Mouse (Mus musculus) heart, postnatal 36 days (tissue): ENCODE results near the gene Pmel. TPM values are rescaled to one million over a fixed set of nuclear protein-coding genes. Genes with fewer than 3 reads are reported as not detected.
"Not testable (repeated sequence)": the region's sequence is repeated elsewhere in the genome, so short reads cannot be mapped to it uniquely, and the experiment has no call there.

ENCODE experiments used
- DNase-seq, 2 experiments: peaks; one replicate each; pipeline ENCODE4 v3.0.0; 2021 to 2022
- intact Hi-C: fragments of 180-260 bp; cut with DNase I; formaldehyde crosslinking; loops from one replicate; pipeline ENCODE4 v1.15.1; 2025
- total RNA-seq, 2 experiments: library from RNA; stranded (reverse); gene quantifications; 2 replicates each; pipeline ENCODE4 v1.2.3; 2021

The Pmel gene
- total RNA-seq, 2 experiments from 2014 or later: 0.46 to 0.50 TPM

DNA sequence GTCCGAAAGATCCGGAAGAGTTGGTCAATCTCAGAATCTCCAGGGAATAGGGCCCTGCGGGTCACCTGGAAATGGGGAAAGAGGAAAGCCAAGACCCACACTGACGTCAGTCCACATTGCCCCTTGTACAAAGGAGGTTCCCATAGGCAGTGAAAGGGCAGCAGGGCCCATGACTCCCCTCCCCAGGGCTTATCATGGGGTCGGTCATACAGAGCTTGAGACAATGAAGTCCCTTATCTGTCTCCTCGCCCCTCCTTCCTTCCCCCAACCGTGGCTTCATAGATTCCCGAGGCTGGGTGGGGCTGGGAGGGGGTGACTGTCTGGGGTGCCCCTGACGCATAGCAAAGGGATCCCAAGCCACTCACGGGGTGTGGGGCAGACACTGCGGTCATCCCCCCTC is 4.4 kb upstream of the Pmel start:
- intact Hi-C loops: no loop called here

DNA sequence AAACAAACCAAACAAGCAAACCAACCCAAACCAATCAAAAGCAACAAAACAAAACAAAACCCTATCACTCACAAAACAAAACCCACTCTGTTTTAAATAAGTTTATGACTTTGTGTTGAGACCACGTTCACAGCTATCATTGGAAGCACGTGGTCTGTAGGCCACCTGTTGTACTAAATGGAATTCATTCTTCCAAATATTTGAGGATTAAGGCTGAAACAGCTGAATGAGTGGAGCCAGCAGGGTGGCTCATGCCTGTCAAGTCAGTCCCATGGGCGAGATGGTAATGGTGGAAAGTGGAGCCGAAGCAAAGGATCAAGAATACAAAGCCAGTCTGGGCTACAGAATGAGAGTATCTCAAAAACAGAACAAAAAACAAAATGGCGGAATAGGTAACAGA is 3.3 kb upstream of the Pmel start:
- no peak for DNase-seq
- intact Hi-C loops: no loop called here

More for the DNA sequence above, 4.4 kb upstream of the Pmel start:
- DNase-seq: no peak

DNA sequence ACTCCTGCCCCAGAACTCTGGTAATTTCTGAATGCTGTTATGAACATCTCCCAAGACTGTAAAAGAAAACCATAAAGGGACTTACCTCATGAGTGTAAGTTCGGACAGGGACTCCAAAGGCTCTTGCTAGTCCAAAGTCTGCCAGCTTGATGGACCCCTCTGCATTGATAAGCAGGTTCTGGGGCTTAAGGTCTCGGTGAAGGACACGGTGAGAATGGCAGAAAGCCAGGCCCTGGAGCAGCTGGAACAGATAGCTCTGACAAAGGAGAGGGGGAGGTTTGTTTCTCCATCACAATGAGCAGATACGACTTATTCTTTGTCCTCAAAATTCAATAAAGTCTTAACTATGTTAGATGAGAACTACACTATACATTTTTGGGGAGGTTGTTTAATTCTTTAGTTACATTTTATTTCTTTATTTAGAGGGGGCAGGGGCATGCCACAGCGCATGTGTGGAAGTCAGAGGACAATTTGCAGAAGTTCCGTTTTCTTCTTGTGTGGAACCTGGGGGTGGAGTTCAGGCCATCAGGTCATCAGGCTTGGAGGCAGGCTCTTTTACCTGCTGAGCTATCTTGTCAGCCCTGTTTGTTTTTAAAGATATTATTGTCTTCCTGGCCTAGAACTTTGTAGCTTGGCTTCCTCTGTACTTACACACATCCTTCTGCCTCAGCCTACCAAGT is 1.5 kb upstream of the Pmel start:
- intact Hi-C loops: no loop called here
- no peak for DNase-seq

DNA sequence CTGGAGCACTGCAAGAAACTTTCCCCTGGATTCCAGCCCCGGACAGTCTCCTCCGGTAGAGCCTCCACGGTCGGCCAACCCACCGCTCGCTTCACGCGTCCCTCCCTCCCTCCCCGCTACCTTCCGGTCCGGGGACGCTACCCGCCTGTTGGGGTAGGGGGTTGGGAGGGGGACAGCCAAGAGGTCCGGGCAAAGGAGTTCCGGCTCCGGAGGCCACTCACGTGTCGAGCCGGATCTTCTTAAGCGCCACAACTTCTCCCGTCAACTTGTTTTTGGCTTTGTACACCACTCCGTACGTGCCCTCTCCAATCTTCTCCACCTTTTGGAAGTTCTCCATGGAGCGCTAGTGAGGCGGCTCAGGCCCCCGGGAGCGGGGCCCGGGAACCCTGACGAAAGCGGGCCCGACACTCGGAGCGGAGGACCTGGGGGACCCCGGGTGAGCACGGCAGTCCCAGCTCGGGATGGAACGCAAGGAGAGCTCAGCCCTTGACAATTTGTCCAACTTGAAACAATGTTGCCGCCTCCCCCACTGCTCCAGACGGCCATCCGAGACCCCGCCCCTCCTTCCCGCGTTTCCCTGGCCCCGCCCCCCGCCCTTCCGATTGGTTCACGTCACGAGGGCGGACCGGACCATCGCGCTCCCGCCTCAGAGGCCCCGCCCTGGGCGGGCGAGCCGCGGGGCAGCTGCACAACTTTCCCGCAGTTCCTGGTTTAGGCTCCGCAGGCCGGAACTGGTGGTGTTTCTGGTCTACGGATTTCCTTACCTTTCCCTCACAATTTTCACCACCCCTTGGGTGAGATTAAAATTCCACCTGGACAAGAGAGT is 709 bp downstream of the Pmel start, which contains the start of gene Cdk2:
Gene Cdk2 (minus strand): TSS at position 541 of the 826 bp plus-strand sequence.
- intact Hi-C loops: no loop called here
- peak; percentile 91 to 92 for DNase-seq

DNA sequence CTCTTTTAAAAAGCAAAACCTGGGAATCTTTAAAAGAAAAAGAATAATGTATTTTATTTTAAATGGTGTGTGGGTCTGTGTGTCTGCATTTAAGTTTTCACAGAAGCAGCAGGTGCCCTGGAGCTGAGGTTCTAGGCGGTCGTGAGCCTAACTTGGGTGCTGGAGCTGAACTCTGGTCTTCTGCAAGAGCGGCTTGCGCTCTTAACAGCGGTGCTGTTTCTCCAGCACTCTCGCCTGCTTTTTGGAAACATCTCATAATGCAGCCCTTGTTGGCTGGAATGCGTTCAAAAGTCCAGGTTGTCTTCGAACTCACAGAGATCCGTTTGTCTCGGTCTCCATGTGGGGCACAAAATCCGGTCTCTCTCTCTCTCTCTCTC is 1.3 kb downstream of the Pmel start:
- intact Hi-C loops: no loop called here
- peak in 1 of 2 experiments; percentile 29 for DNase-seq

DNA sequence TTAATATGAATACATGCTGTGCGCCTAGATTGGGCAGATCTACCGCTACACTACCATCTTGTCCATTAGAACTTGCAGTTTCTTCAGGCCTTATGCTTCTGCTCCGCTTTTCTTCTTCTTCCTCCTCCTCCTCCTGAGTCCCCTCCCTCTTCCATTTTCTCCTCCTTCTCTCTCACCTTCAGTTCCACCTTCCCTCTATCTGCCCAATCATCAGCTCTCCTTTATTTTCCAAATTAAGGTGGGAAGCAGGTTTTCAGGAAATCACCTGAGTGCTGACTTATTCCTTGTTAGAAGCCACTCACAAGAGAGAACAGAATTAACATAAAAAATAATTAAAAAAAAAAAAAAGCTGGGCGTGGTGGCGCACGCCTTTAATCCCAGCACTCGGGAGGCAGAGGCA is 7.3 kb downstream of the Pmel start:
- intact Hi-C loops, DNase-seq: not testable (repeated sequence)

DNA sequence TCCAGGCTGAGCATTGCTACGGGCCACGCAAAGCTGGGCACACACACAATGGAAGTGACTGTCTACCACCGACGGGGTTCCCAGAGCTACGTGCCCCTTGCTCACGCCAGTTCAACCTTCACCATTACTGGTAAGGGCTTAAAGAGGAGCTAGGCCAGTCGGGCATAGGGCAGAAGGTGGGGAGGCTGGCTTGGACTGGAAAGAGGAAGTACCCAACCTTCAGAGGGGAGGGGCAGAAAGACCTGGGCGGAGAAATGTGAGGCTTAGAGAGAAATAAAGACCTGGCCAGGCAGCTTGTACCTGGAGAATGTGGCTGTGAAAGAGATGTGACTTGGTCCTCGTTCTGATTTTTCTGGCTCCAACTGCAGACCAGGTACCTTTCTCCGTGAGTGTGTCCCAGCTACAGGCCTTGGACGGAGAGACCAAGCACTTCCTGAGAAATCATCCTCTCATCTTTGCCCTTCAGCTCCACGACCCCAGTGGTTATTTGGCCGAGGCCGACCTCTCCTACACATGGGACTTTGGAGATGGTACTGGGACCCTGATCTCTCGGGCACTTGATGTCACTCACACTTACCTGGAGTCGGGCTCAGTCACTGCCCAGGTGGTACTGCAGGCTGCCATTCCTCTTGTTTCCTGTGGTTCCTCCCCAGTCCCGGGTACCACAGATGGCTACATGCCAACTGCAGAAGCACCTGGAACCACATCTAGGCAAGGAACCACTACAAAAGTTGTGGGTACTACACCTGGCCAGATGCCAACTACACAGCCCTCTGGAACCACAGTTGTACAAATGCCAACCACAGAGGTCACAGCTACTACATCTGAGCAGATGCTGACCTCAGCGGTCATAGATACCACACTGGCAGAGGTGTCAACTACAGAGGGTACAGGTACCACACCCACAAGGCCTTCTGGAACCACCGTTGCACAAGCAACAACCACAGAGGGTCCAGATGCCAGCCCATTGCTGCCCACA is 11.9 kb downstream of the Pmel start:
- DNase-seq: no peak
- intact Hi-C loops: no loop called here

DNA sequence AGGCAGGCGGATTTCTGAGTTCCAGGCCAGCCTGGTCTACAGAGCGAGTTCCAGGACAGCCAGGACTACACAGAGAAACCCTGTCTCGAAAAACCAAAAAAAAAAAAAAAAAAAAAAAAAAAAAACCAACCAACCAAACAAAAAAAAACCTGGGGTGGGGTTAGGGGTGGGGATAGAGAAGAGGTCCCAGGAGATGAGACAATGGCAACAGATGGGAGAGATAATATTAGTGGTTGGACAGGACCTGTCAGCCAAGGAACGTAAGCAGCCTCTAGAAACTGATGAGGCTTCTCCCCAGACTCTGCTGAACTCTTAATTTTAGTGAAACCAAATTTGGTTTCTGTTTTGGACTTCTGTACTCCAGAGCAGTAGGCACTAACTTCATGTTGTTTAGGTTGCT is 21.5 kb downstream of the Pmel start:
- intact Hi-C loops, DNase-seq: not testable (repeated sequence)

DNA sequence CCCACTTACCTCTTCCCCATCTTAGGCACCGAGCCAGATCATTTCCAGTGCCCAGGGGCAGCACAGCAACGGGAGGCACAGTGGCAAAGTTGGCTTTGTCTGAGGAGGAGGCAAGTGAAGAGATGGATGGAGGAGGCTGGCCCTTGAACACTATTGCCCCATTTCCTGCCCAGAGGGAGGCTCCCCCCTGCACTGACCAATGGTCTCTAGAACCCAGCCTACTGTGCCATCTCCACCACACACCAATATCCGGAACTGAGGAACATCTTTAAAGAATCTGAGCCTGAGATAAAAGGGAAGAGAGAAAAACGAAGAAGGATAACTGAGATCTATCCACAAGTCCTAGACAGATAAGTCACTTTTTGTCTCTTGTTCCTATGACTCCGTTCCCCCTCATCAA is 24.1 kb downstream of the Pmel start:
- intact Hi-C loops: no loop called here
- no peak for DNase-seq

DNA sequence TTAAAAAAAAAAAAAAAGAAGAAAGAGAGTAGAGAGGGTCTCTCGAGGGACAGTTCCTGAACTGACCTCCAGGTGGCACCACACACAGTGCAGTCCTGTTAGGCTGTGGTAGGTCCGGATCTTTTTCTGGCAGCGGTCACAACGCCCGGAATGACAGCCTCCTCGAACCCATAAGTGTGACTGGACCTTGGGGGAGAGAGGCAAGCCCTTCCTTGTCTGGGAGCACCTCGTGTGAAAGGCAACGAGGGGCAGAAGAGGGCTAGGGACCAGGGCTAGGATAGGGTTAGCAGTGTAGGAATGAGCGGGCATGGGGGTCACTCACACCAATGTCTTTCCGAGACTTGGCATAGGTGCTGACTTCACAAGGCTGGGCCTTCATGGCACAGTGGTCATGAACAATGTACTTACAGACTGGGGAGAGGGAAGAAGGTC is 27.0 kb downstream of the Pmel start:
- intact Hi-C loops: loop anchor here (1.0 to 5.0 kb wide), 2 partner anchors 164 to 246 kb away; no protein-coding TSS in a partner anchor
- peak; percentile 70 to 84 for DNase-seq

DNA sequence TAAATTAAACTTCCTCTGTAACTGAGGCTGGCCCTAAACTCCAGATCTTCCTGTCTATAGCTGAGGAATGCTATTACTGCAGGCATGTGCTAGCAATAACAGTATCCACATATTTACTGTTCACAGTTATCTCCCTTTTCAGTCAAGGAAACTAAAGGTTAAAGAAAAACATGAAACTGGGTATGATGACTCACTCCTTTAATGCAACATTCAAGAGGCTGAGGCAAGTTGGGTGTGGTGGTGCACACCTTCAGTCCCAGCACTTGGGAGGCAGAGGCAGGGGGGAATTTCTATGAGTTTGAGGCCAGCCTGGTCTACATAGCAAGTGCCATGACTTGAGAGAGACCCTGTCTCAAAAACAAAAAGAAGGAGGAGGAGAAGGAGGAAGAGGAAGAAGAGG is 28.0 kb downstream of the Pmel start:
- intact Hi-C loops: loop anchor here (1.0 to 5.0 kb wide), 2 partner anchors 163 to 245 kb away; no protein-coding TSS in a partner anchor
- DNase-seq: no peak

DNA sequence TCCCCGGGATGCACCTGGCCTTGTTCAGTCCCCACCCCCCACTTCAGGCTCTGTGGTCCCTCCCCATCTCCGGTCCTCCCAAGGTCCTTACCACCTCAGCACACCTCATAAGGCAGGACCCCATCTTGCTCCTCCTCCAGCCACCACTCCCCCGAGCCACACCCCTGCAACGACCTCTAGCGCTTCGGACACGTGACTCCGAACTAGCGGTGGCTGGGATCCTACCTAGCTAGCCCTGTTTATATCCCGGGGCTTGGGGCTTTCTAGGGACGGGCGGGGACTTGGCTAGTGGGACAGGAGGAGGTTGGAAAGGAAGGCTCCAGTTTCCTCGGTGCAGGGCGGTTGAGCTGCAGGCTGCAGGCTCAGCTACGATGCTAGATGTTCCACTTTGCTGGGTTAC is 33.4 kb downstream of the Pmel start:
- DNase-seq: no peak
- intact Hi-C loops: no loop called here

DNA sequence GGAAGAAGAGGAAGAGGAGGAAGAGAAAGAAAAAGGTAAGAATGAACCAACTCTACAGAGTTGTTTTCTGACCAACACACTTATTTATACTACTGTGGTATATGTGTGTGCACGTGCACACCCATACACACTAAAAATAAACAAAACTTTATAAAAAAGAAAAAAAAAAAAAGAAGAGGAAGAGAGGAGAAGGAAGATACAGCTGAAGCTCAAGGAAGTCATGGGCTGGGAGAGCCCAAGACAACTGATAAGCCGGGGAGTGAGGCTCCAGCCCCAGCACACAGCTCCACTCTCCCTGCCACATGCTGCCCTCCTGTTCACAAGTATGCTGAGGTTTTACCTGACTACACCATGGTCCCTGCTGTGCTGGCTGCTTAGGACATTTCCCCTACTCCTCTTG is 36.3 kb downstream of the Pmel start:
- DNase-seq: no peak
- intact Hi-C loops: no loop called here

DNA sequence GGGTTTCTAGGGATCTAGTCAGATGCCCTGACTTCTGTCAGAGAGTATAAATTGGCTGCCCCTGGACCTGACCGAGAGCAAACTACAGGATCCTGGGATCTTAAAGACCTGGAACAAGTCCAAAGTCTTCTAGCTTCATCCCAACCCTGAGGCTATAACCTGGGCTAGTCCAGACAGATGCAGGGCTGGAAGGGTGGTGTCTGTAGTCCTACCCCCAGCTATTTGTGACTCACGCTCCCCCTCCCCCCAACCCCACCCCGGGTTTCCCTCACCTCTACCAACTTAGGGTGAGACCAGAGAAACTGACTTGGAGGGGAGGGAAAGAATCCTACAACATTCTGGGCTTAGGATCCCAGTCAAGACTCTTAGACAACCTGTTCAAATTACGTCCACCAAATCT is 38.6 kb downstream of the Pmel start:
- intact Hi-C loops: no loop called here
- DNase-seq: no peak

DNA sequence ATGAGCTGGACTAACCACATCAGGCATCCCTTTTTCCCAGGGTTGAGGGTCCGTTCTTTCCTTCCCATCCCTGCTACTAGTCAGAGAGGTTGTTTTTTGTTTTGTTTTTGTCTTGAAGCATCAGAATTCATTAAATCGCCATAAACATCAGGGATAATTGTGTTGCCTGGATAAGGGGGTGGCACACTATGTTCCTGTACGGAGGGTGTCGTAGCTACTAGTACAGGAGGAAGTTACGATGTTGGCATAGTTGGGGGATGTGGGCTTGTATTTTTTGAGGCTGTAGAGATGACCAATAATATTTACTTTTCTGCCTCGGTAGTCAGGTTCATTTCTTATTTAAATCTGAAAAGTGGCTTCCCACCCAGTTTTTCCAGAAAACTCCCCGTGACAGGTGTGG is 39.2 kb downstream of the Pmel start:
- intact Hi-C loops: no loop called here
- DNase-seq: peak; percentile 3 to 25

DNA sequence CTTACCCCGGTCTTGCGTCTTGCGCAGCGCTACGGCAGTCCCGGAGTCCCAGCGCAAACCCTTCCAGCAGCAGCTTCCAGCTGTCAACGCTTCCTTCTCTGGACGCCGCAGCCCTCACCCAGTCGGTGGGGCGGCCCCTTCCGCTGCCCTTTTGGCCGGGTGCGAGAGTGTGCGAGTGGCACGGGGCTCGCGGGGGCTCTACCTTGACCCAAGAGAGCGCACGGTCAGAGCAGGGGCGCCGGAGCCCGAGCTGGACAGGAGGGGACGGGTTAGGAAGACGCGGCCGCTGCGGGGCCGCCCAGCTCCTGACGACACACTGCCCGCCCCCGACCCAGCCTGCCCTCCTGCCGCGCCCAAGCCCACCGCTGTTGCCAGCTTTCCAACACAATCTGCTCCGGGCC is 39.8 kb downstream of the Pmel start:
- peak; percentile 67 to 86 for DNase-seq
- intact Hi-C loops: no loop called here

DNA sequence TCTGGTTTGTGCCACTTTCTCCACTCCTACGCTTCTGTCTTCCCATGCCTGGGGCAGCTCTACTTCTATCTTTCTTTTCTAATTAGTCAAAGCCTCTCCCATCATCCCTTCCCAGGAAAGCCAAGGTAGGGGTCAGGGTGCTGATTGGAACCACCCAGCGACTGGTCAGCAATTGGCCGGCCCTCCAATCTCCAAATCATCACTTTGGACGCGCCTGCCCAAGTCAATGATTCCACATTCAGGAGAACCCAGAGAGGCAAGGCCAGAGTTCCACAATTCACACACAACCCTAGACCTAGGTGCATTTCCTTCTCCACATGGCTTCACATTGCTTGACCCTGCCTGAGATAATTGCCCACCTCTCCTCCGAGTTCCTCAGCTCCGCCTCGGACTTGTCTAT is 40.2 kb downstream of the Pmel start:
- intact Hi-C loops: no loop called here
- DNase-seq: no peak

DNA sequence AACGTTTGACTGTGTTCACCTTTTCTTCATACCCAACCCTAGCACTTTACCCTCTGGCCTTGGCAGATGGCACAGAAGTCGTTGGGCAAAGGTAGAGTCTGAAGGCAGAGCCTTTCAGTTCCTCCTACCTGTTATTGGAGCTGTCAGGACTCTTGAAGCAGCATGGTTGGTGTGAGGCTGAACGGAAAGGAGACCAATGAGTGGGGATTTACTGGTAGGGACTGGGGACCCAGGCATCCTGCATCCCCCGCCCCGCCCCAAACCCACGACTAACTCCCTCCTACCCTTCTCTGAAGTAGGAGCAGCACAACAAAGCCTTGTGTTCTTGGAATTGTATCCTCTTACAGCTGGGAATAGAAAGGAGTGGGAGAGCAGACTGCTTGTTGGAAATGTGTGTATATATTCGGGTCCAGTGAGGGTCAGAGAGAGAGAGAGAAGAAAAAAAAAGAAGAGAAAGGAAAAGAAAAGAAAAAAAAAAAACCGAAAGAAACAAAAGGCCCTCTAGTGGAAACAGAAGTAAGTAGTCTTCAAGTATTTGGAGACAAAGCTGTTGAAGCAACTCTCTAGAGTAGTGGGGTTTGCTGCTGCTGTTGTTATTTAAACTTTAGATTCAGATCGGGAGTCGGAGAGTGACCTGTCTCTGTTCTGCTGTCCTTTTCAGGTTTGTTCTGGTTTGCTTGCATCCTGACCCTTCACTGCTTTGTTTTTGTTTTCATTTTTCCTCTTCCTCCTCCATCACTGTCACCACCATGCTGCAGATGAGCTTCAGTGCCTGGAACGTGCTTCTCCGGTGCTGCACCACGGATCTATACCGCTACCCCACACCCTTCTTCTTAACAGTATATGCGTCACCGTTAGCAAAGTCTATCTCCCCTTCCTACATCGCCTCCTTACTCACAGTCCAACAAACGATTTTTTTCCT is 40.9 kb downstream of the Pmel start, which contains the start of gene Dgka:
Gene Dgka (minus strand): TSS at position 176 of the 922 bp plus-strand sequence.
- DNase-seq: peak; percentile 18 to 43
- intact Hi-C loops: loop anchor here (5.0 kb wide), 2 partner anchors 118 to 152 kb away; partner anchors contain the start of gene Rps26

DNA sequence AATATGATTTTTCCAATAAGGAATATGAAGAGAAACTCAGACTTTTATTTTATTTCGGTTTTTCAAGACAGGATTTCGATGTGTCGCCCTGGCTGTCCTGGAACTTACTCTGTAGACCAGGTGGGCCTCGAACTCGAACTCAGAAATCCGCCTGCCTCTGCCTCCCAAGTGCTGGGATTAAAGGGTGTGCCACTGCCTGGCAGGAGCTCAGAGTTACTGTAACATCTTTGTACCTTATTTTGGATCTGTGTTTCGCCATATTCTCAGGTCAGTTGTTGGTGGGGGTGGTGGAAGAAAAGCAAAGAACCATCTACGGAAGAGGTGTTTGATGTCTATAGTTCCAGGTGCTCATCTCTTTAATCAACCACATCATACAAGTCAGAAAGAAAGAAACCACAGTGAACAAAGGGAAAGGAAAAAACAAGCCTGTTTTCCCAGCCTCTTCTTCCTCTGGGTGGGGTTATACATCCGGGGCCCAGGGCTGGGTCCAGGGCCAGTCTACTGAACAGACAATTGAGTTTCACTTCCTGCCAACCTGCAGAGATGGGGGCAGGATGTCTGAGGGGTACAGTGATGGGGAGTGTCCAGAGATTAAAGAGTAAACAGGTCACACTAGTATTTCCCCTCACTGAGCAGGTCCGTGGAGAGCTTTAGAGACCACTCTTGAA is 42.1 kb downstream of the Pmel start:
- intact Hi-C loops: loop anchor here (5.0 kb wide), 2 partner anchors 119 to 151 kb away; partner anchors contain the start of gene Rps26
- peak in 1 of 2 experiments; percentile 5 for DNase-seq
